Mouse (Mus musculus) midbrain, embryonic 10.5 days (tissue): ENCODE data around the gene Gfra1. TPM values are rescaled to one million over a fixed set of nuclear protein-coding genes. Genes with fewer than 3 reads are reported as not detected.

Experiments used
- DNase-seq: peaks from one replicate; pipeline ENCODE4 v3.0.0-alpha.2; 2017; ENCODE audit warnings: low spot score
- H3K27ac ChIP-seq: fragments of 300-500 bp; sonication (generic); replicated peaks from 2 replicates; pipeline ENCODE4 v1.5.1; 2016; ENCODE audit warnings: mild to moderate bottlenecking
- H3K27me3 ChIP-seq: fragments of 300-500 bp; sonication (generic); 2 replicates; pipeline ENCODE4 v1.6.1; 2016; ENCODE audit warnings: low read depth, mild to moderate bottlenecking; ENCODE audit not compliant: poor library complexity, severe bottlenecking
- H3K36me3 ChIP-seq: fragments of 300-500 bp; sonication (generic); 2 replicates; pipeline ENCODE4 v1.6.1; 2016; ENCODE audit warnings: mild to moderate bottlenecking, moderate library complexity
- H3K4me1 ChIP-seq: fragments of 300-500 bp; sonication (generic); 2 replicates; pipeline ENCODE4 v1.6.1; 2016
- H3K4me3 ChIP-seq: fragments of 300-500 bp; sonication (generic); 2 replicates; pipeline ENCODE4 v1.5.1; 2016; ENCODE audit warnings: mild to moderate bottlenecking, moderate library complexity
- H3K9me3 ChIP-seq: fragments of 300-500 bp; sonication (generic); replicated peaks from 2 replicates; pipeline ENCODE4 v1.6.1; 2016; ENCODE audit warnings: mild to moderate bottlenecking
- WGBS: fragments of 180-500 bp; shearing (Covaris S2); methylation state at CpG from one replicate; pipeline ENCODE4 v1.1.7; 2016; 5-methylcytosine and 5-hydroxymethylcytosine counted together
- polyA plus RNA-seq: library from polyadenylated mRNA; unstranded; fragments of >200 nt; fragmentation: Nextera tagmentation; extraction: Ambion mirVana; gene quantifications from 2 replicates; pipeline ENCODE4 v1.2.1, GENCODE M21; 2016

Gene Gfra1
- 22.1 and 34.3 TPM in 2 replicates for polyA plus RNA-seq

- H3K4me3 ChIP-seq: peak within 1 kb of the TSS; percentile 67
- peak; percentile 85 for DNase-seq
- H3K27ac ChIP-seq: peak within 1 kb of the TSS; percentile 84
- peaks cover 64% of the 10 kb centered on the region for H3K4me1 ChIP-seq
- WGBS: under 1% methylated on average over 31 of the region's 31 CpGs
- H3K9me3 ChIP-seq: no peaks in the 10 kb centered on the region
- H3K36me3 ChIP-seq: no peaks in the 10 kb centered on the region
- peaks cover 95% of the 10 kb centered on the region for H3K27me3 ChIP-seq
Observed at GRCm38 (mm10) chr19:58455496-58456061, at the start of gene Gfra1. Gene Gfra1 (minus strand): TSS chr19:58455909.

DNA sequence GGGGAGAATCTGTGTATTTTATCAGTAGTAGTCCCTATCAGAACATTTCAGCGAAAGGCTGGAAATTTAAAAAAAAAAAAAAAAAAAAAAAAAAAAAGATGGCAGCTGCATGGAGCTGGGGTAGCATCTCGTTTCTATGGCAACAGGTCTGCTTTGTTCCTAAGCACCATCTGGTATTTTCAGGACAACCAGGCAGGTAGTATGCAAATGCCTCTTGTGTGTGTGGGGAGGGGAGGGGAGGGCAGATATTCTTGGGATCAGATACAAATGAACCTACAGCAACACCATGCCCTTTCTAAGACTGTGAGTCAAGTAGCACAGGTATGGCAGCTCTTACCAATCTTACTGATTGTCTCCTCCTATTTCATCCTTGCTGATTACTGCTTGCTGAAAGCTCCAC is 44.3 kb upstream of the Gfra1 start:
- H3K36me3 ChIP-seq: no peaks in the 10 kb centered on the region
- H3K4me1 ChIP-seq: peaks cover 12% of the 10 kb centered on the region
- H3K27ac ChIP-seq: no peak overlapping the region
- 94% methylated on average over 2 of the region's 2 CpGs for WGBS
- no peaks in the 10 kb centered on the region for H3K9me3 ChIP-seq
- no peaks in the 10 kb centered on the region for H3K27me3 ChIP-seq
- H3K4me3 ChIP-seq: no peak overlapping the region
- DNase-seq: no peak

GRCm38 (mm10) chr19:58499420-58499966 is 43.8 kb upstream of the Gfra1 start:
- peaks cover 12% of the 10 kb centered on the region for H3K4me1 ChIP-seq
- WGBS: 73% methylated on average over 3 of the region's 3 CpGs
- H3K9me3 ChIP-seq: no peaks in the 10 kb centered on the region

GRCm38 (mm10) chr19:58497106-58497505 is 41.4 kb upstream of the Gfra1 start:
- DNase-seq: no peak
- H3K36me3 ChIP-seq: no peaks in the 10 kb centered on the region
- peaks cover 9% of the 10 kb centered on the region for H3K4me1 ChIP-seq
- no peak overlapping the region for H3K27ac ChIP-seq
- H3K4me3 ChIP-seq: no peak overlapping the region
- WGBS: 90% methylated on average over 3 of the region's 3 CpGs
- no peaks in the 10 kb centered on the region for H3K9me3 ChIP-seq
- no peaks in the 10 kb centered on the region for H3K27me3 ChIP-seq

More at GRCm38 (mm10) chr19:58499420-58499966, 43.8 kb upstream of the Gfra1 start:
- Histone ChIP-seq H3K27ac (no peak overlapping the region; the same call in 1 of the 2 replicates), H3K4me3 (no peak overlapping the region), H3K27me3 (no peaks in the 10 kb centered on the region), H3K36me3 (no peaks in the 10 kb centered on the region)
- no peak for DNase-seq

DNA sequence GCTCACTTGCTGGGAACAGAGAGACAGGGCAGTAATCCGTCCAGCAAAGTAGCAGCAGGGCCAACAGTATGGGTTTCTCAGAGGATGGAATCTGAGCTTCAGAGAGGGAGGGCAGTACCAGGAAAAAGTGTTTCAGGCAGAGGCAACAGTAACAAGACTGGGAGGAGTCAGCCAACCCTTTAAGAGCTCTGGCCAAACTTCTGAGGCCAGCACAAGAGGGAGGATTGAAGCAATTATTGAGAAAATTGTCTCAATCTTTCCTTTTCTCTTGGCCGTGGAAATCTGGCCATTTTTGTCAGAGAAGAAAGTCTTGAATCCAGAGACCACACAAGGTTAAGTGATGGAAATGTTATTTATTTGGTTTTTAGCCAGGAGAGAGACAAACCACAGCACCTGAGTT is 31.0 kb upstream of the Gfra1 start:
- Histone ChIP-seq H3K36me3 (no peaks in the 10 kb centered on the region), H3K27ac (no peak overlapping the region), H3K4me3 (no peak overlapping the region), H3K4me1 (no peaks in the 10 kb centered on the region), H3K9me3 (peaks cover 5% of the 10 kb centered on the region; the same call in 1 of the 2 replicates), H3K27me3 (no peaks in the 10 kb centered on the region)
- 62% methylated on average over 2 of the region's 2 CpGs for WGBS
- DNase-seq: no peak

GRCm38 (mm10) chr19:58482373-58482977 is 26.8 kb upstream of the Gfra1 start:
- Histone ChIP-seq H3K27me3 (no peaks in the 10 kb centered on the region), H3K4me1 (no peaks in the 10 kb centered on the region), H3K4me3 (no peak overlapping the region), H3K36me3 (no peaks in the 10 kb centered on the region), H3K9me3 (peaks cover 6% of the 10 kb centered on the region), H3K27ac (no peak overlapping the region)
- DNase-seq: no peak
- WGBS: 91% methylated on average over 9 of the region's 9 CpGs

DNA sequence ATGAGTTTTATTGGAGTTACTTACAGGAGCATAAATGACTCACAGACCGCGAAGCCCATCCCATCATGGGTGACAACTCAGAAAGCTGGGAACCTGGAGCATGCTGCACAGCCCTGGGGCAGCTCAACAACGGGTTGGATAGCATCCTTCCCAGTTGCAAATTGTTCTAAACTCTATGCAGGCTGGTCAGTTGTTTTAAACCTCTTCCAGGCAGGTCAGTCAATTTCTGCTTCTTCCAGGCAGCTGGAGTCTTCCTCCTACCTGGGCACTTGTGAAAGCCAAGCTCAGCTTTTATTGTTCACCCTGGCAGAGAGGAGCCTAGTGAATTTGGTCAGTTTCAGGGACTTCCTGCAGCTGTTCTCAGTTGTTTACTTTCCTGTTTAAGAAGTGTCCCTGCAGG is 18.5 kb upstream of the Gfra1 start:
- Histone ChIP-seq H3K4me3 (no peak overlapping the region), H3K9me3 (peaks cover under 1% of the 10 kb centered on the region), H3K4me1 (no peaks in the 10 kb centered on the region), H3K27me3 (peaks cover 5% of the 10 kb centered on the region; the same call in 1 of the 2 replicates), H3K36me3 (no peaks in the 10 kb centered on the region), H3K27ac (no peak overlapping the region)
- 90% methylated on average over 3 of the region's 3 CpGs for WGBS
- DNase-seq: no peak

DNA sequence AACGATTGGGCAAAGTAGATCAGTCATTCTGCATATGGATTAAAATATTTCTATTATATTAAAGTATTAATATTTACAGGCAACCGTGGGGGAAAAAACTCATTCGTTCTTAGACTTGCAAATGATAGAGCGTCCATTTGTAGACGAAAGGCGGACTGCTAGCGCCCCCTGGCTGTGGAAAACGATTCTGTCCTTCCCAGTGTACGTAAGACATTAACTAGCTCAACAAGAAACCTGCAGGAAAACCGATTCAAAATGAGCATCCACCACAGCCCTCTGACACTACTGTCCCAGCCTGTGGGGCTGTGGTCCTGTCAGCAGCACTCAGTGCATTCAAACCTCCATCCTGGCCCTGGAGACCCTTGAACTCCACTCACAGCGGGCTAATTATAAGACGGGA is 13.7 kb upstream of the Gfra1 start:
- WGBS: 27% methylated on average over 12 of the region's 12 CpGs
- no peaks in the 10 kb centered on the region for H3K36me3 ChIP-seq
- H3K9me3 ChIP-seq: no peaks in the 10 kb centered on the region

GRCm38 (mm10) chr19:58468331-58468730 is 12.6 kb upstream of the Gfra1 start:
- H3K4me3 ChIP-seq: no peak overlapping the region
- no peak overlapping the region for H3K27ac ChIP-seq
- H3K9me3 ChIP-seq: no peaks in the 10 kb centered on the region
- H3K4me1 ChIP-seq: peaks cover 4% of the 10 kb centered on the region; the same call in 1 of the 2 replicates
- H3K36me3 ChIP-seq: no peaks in the 10 kb centered on the region
- DNase-seq: no peak
- peaks cover 8% of the 10 kb centered on the region; the same call in 1 of the 2 replicates for H3K27me3 ChIP-seq
- 70% methylated on average over 2 of the region's 2 CpGs for WGBS

More for the DNA sequence above, 13.7 kb upstream of the Gfra1 start:
- peak; percentile 80 for DNase-seq
- no peak overlapping the region for H3K27ac ChIP-seq
- peaks cover 8% of the 10 kb centered on the region; the same call in 1 of the 2 replicates for H3K27me3 ChIP-seq
- H3K4me1 ChIP-seq: peaks cover 4% of the 10 kb centered on the region; the same call in 1 of the 2 replicates
- H3K4me3 ChIP-seq: no peak overlapping the region

DNA sequence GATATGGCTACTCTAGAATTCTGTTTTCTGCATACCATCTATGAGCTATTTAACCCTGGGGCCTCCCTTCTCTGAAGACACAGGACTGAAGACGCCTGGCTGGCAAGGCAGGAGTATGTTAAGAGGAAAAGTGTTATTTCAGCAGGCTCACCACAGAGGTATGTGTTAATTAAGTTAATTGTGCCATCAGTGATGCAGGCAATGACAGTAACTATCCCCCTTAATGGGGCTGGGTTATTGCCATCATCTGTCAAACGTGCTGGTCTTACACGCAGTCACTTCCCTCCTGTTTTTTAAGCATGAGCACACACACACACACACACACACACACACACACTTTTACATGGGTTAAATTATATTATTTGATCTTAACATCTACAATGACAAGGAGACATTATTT is 8.0 kb upstream of the Gfra1 start:
- WGBS: 83% methylated on average over 3 of the region's 3 CpGs
- Histone ChIP-seq H3K27me3 (peaks cover 21% of the 10 kb centered on the region), H3K4me1 (peaks cover 18% of the 10 kb centered on the region), H3K9me3 (no peaks in the 10 kb centered on the region), H3K36me3 (no peaks in the 10 kb centered on the region), H3K4me3 (no peak overlapping the region), H3K27ac (no peak overlapping the region)
- DNase-seq: no peak

DNA sequence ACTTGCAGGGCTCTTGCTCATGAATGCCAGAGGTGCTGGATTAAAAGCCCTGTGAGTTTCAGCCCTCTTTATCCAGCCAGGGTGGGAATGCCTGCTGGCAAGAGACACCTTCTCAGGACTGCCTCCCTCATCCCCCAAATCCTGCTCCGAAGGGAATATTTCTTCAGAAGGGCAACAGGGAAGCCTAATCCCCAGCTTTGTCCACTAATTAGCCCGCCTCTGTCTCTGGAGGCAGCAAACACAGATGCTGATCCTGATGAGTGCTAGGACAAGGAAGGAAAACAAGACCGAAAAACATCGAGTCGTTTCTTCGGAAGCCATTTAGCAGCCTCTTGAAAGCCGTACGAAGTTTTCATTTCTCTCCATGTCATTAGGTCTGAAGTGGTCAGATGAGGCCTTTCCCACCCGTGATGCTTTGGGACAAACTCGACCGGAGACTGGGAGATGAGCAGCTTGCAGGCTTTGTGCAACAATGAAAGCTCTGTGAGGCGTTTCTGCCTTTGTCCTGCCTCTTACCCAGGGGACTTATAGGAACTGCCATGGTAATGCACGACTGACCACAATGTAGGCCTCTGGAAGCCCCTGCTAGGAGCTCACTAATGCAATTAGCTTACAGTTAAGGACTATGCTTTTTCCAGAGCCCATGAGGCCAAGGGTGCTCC is 4.8 kb upstream of the Gfra1 start:
- 9% methylated on average over 13 of the region's 13 CpGs for WGBS
- no peak overlapping the region for H3K4me3 ChIP-seq
- peak; percentile 55 for DNase-seq
- peaks cover 46% of the 10 kb centered on the region for H3K27me3 ChIP-seq
- H3K36me3 ChIP-seq: no peaks in the 10 kb centered on the region
- H3K9me3 ChIP-seq: no peaks in the 10 kb centered on the region
- peak overlapping the region; percentile 85 for H3K27ac ChIP-seq
- H3K4me1 ChIP-seq: peaks cover 33% of the 10 kb centered on the region

DNA sequence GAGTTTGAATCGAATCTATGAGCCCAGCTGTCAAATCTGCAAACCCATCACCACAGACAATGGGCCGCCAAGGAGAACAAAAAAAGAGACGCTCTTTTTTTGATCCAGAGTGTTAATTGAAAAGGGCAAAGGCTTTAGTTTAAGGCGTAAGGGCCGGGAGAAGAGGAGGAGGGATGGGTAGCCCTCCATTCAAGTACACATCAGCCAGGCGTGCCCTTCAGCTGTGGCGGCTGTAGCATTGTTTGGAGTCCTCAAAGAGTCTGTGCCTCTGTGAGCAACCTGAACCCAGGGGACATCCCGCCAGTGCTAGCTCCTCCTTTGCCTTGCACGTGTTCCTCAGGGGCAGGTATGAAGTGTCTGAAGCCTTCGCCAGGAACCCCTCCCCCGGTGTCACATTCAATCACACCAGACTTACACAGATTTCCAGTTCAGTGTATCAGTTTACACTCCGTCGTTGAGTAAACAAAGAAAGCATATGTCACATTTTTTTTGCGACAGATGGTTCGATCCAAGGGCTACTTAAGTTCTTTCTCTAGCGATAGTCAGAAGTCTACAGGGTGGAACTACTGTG is 867 bp upstream of the Gfra1 start:
- Histone ChIP-seq H3K4me1 (peaks cover 67% of the 10 kb centered on the region), H3K4me3 (peak overlapping the region; percentile 67), H3K27ac (peak overlapping the region; percentile 84), H3K27me3 (peaks cover 85% of the 10 kb centered on the region), H3K36me3 (no peaks in the 10 kb centered on the region), H3K9me3 (no peaks in the 10 kb centered on the region)
- 6% methylated on average over 16 of the region's 16 CpGs for WGBS
- DNase-seq: peak; percentile 56
